Mouse (Mus musculus): ENCODE results near the gene Rab3a. TPM values are rescaled to one million over a fixed set of nuclear protein-coding genes. Genes with fewer than 3 reads are reported as not detected.

Gene Rab3a
- polyA plus RNA-seq, 1 experiment from 2014 or later: 22.0 TPM

DNA sequence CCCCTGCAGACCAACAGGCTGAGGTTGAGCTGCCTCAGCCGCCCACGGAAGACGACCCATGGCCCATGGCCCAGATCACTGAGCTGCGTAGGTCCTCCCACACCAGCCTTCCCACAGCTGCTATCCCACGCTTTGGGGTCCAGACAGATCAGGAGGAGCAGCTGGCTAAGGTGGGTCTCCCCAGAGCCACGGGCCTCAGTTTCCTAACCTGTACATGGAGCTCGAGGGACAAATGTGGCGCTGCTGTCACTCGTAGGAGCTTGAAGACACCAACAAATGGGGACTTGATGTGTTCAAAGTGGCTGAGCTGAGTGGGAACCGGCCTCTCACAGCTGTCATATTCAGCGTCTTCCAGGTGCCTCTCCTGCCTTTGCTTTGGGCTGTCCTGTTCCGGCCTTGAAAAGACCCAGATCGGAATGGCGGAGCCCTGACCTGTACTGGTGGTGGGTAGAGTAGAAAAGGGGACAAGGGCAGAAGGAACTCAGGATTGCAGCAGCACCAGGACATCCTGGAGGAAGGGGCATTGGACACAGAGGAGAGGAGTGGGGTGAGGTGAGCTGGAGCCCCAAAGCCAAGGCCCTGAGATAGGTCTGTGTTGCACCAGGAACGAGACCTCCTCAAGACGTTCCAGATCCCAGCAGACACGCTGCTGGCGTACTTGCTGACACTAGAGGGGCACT, 7.1 kb upstream of the Rab3a start:
- no peak for ATAC-seq (ENCODE audit: low FRiP score, low TSS enrichment)
- WGBS: 70% methylated on average over 18 of the region's 18 CpGs
- no peaks in the 10 kb centered on the region for H3K9me3 ChIP-seq (ENCODE audit: low read length)
- H3K9ac ChIP-seq (replicated peaks; ENCODE audit: low read length): no peak overlapping the region
- no peaks in the 10 kb centered on the region for H3K36me3 ChIP-seq (ENCODE audit: insufficient read depth, low read length)
- peaks cover 21% of the 10 kb centered on the region for H3K4me1 ChIP-seq (ENCODE audit: insufficient read depth, low read length)
- no peak overlapping the region for H3K4me2 ChIP-seq (replicated peaks; ENCODE audit: low read depth, low read length)
- H3K27ac ChIP-seq (ENCODE audit: low read length): no peak overlapping the region
- H3K27me3 ChIP-seq (ENCODE audit: insufficient read depth, low read length): peaks cover 51% of the 10 kb centered on the region
- H3K4me3 ChIP-seq (ENCODE audit: low read length): no peak overlapping the region

- Histone ChIP-seq H3K9me3 (ENCODE audit: low read length) (no peaks in the 10 kb centered on the region), H3K4me1 (ENCODE audit: insufficient read depth, low read length) (peaks cover 27% of the 10 kb centered on the region), H3K9ac (replicated peaks; ENCODE audit: low read length) (no peak overlapping the region), H3K27ac (ENCODE audit: low read length) (no peak overlapping the region), H3K4me2 (replicated peaks; ENCODE audit: low read depth, low read length) (no peak overlapping the region), H3K27me3 (ENCODE audit: insufficient read depth, low read length) (peaks cover 41% of the 10 kb centered on the region), H3K36me3 (ENCODE audit: insufficient read depth, low read length) (no peaks in the 10 kb centered on the region), H3K4me3 (ENCODE audit: low read length) (no peak overlapping the region)
- no peak for ATAC-seq (ENCODE audit: low FRiP score, low TSS enrichment)
- WGBS: 90% methylated on average over 23 of the region's 23 CpGs
These were observed 6.0 kb upstream of the Rab3a start for GRCm38 (mm10) chr8:70748246-70749096.

DNA sequence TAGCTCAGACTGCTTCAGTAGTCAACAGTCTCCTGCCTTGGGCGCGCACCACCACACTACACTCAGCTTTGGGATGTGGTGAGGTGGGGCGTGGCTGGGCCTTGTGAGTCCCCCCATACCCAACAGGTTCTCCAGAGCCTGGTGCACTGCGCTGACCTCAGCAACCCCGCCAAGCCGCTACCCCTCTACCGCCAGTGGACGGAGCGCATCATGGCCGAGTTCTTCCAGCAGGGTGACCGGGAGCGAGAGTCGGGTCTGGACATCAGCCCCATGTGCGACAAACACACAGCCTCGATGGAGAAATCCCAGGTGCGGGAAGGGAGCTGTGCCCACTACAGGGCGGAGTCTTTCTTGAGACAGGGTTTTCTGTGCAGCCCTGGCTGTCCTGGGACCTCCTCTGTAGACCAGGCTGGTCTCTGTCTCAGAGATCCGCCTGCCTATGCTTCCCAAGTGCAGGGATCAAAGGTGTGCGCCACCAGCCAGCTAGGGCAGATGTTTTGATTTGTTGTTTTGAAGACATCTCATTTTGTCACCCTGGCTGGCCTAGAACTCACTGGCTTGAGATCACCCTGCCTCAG, 5.3 kb upstream of the Rab3a start:
- ATAC-seq (ENCODE audit: low FRiP score, low TSS enrichment): no peak
- WGBS: 80% methylated on average over 19 of the region's 19 CpGs
- H3K27me3 ChIP-seq (ENCODE audit: insufficient read depth, low read length): peaks cover 34% of the 10 kb centered on the region

DNA sequence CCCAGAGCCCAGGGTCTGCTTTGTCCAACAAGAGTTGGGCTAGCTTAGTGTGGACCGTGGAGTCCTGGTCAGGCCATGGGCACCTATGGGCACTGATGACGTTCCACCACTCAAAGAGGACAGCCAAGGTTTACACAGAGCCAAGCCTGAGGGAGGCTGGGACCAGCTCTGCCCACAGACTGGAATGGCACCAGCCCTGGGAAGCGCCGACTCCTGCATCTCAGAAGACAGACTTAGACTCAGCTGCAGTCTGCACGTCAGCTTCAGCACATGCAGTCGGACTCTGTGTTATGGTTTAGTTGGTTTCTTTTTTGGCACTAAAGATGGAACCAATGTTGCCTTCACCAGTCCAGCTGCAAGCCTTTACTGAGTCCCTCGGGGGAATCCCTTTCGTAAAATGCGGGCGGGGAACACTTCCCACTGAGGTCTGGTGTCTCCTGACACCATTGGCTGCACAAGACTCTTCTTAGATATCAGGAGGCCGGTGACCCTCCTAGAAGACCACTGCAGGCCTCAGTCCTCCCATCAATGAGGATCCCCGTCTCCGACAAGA, 4.3 kb upstream of the Rab3a start:
- Histone ChIP-seq H3K4me1 (ENCODE audit: insufficient read depth, low read length) (peaks cover 29% of the 10 kb centered on the region), H3K9ac (replicated peaks; ENCODE audit: low read length) (no peak overlapping the region), H3K27me3 (ENCODE audit: insufficient read depth, low read length) (peaks cover 26% of the 10 kb centered on the region), H3K9me3 (ENCODE audit: low read length) (no peaks in the 10 kb centered on the region), H3K36me3 (ENCODE audit: insufficient read depth, low read length) (no peaks in the 10 kb centered on the region), H3K4me2 (replicated peaks; ENCODE audit: low read depth, low read length) (no peak overlapping the region), H3K27ac (ENCODE audit: low read length) (no peak overlapping the region), H3K4me3 (ENCODE audit: low read length) (no peak overlapping the region)
- 77% methylated on average over 13 of the region's 13 CpGs for WGBS
- no peak for ATAC-seq (ENCODE audit: low FRiP score, low TSS enrichment)

More for the DNA sequence above, 5.3 kb upstream of the Rab3a start:
- Histone ChIP-seq H3K4me2 (replicated peaks; ENCODE audit: low read depth, low read length) (no peak overlapping the region), H3K4me3 (ENCODE audit: low read length) (no peak overlapping the region), H3K9me3 (ENCODE audit: low read length) (no peaks in the 10 kb centered on the region), H3K36me3 (ENCODE audit: insufficient read depth, low read length) (no peaks in the 10 kb centered on the region), H3K9ac (replicated peaks; ENCODE audit: low read length) (no peak overlapping the region), H3K27ac (ENCODE audit: low read length) (no peak overlapping the region), H3K4me1 (ENCODE audit: insufficient read depth, low read length) (peaks cover 27% of the 10 kb centered on the region)

GRCm38 (mm10) chr8:70752000-70752764, 2.3 kb upstream of the Rab3a start:
- no peak for ATAC-seq (ENCODE audit: low FRiP score, low TSS enrichment)
- peak overlapping the region; percentile 51; the same call in 1 of the 2 replicates for H3K4me2 ChIP-seq (replicated peaks; ENCODE audit: low read depth, low read length)
- 27% methylated on average over 11 of the region's 11 CpGs for WGBS

GRCm38 (mm10) chr8:70753151-70753550, 1.3 kb upstream of the Rab3a start:
- no peak for ATAC-seq (ENCODE audit: low FRiP score, low TSS enrichment)
- H3K27me3 ChIP-seq (ENCODE audit: insufficient read depth, low read length): peaks cover 7% of the 10 kb centered on the region
- peaks cover 33% of the 10 kb centered on the region for H3K4me1 ChIP-seq (ENCODE audit: insufficient read depth, low read length)
- H3K4me2 ChIP-seq (replicated peaks; ENCODE audit: low read depth, low read length): peak overlapping the region; percentile 51
- H3K4me3 ChIP-seq (ENCODE audit: low read length): peak overlapping the region; percentile 24
- WGBS: 4% methylated on average over 21 of the region's 21 CpGs
- no peaks in the 10 kb centered on the region for H3K9me3 ChIP-seq (ENCODE audit: low read length)
- H3K27ac ChIP-seq (ENCODE audit: low read length): peak overlapping the region; percentile 89
- H3K9ac ChIP-seq (replicated peaks; ENCODE audit: low read length): peak overlapping the region; percentile 31
- H3K36me3 ChIP-seq (ENCODE audit: insufficient read depth, low read length): peaks cover 17% of the 10 kb centered on the region; the same call in 1 of the 2 replicates

More at GRCm38 (mm10) chr8:70752000-70752764, 2.3 kb upstream of the Rab3a start:
- H3K36me3 ChIP-seq (ENCODE audit: insufficient read depth, low read length): peaks cover 10% of the 10 kb centered on the region; the same call in 1 of the 2 replicates
- H3K9ac ChIP-seq (replicated peaks; ENCODE audit: low read length): peak overlapping the region; percentile 31; the same call in 1 of the 2 replicates
- no peak overlapping the region for H3K4me3 ChIP-seq (ENCODE audit: low read length)
- H3K27ac ChIP-seq (ENCODE audit: low read length): peak overlapping the region; percentile 89
- no peaks in the 10 kb centered on the region for H3K9me3 ChIP-seq (ENCODE audit: low read length)
- peaks cover 34% of the 10 kb centered on the region for H3K4me1 ChIP-seq (ENCODE audit: insufficient read depth, low read length)
- peaks cover 12% of the 10 kb centered on the region for H3K27me3 ChIP-seq (ENCODE audit: insufficient read depth, low read length)

GRCm38 (mm10) chr8:70754871-70755660, 587 bp downstream of the Rab3a start:
- 15% methylated on average over 49 of the region's 50 CpGs for WGBS
- Histone ChIP-seq H3K27me3 (ENCODE audit: insufficient read depth, low read length) (no peaks in the 10 kb centered on the region), H3K9me3 (ENCODE audit: low read length) (no peaks in the 10 kb centered on the region), H3K4me3 (ENCODE audit: low read length) (peak overlapping the region; percentile 72), H3K4me2 (replicated peaks; ENCODE audit: low read depth, low read length) (peak overlapping the region; percentile 98), H3K4me1 (ENCODE audit: insufficient read depth, low read length) (peaks cover 50% of the 10 kb centered on the region), H3K9ac (replicated peaks; ENCODE audit: low read length) (peak overlapping the region; percentile 76), H3K27ac (ENCODE audit: low read length) (peak overlapping the region; percentile 57), H3K36me3 (ENCODE audit: insufficient read depth, low read length) (peaks cover 17% of the 10 kb centered on the region; the same call in 1 of the 2 replicates)
- ATAC-seq (ENCODE audit: low FRiP score, low TSS enrichment): peak; percentile 28

- Histone ChIP-seq H3K4me1 (ENCODE audit: insufficient read depth, low read length) (peaks cover 54% of the 10 kb centered on the region), H3K27ac (ENCODE audit: low read length) (no peak overlapping the region), H3K27me3 (ENCODE audit: insufficient read depth, low read length) (no peaks in the 10 kb centered on the region), H3K36me3 (ENCODE audit: insufficient read depth, low read length) (peaks cover 17% of the 10 kb centered on the region; the same call in 1 of the 2 replicates), H3K4me3 (ENCODE audit: low read length) (peak overlapping the region; percentile 72), H3K4me2 (replicated peaks; ENCODE audit: low read depth, low read length) (peak overlapping the region; percentile 98), H3K9ac (replicated peaks; ENCODE audit: low read length) (peak overlapping the region; percentile 76; the same call in 1 of the 2 replicates), H3K9me3 (ENCODE audit: low read length) (no peaks in the 10 kb centered on the region)
- 84% methylated on average over 24 of the region's 24 CpGs for WGBS
- ATAC-seq (ENCODE audit: low FRiP score, low TSS enrichment): no peak
These were observed 1.4 kb downstream of the Rab3a start for GRCm38 (mm10) chr8:70755661-70756475.

All from kidney, embryonic 16.5 days (tissue).